Mouse (Mus musculus) intestine, postnatal 0 days (tissue): ENCODE data around the gene Cacna1a. TPM values are rescaled to one million over a fixed set of nuclear protein-coding genes. Genes with fewer than 3 reads are reported as not detected.

Experiments used
- ATAC-seq: fragments of 200-750 bp; cut with Nextera tagmentation; 2 replicates; pipeline ENCODE4 v1.8.0; 2017; ENCODE audit warnings: mild to moderate bottlenecking, moderate TSS enrichment, moderate library complexity
- H3K27ac ChIP-seq: fragments of 300-500 bp; sonication (generic); 2 replicates; pipeline ENCODE4 v1.5.1; 2014; ENCODE audit warnings: mild to moderate bottlenecking, low read depth, low read length, moderate library complexity
- H3K27me3 ChIP-seq: fragments of 300-500 bp; sonication (generic); replicated peaks from 2 replicates; pipeline ENCODE4 v1.6.1; 2014; ENCODE audit warnings: low read length, mixed read lengths; ENCODE audit not compliant: control insufficient read depth, insufficient read depth
- H3K36me3 ChIP-seq: fragments of 300-500 bp; sonication (generic); 2 replicates; pipeline ENCODE4 v1.6.1; 2014; ENCODE audit warnings: mild to moderate bottlenecking, moderate library complexity; ENCODE audit not compliant: control insufficient read depth, insufficient read depth
- H3K4me1 ChIP-seq: fragments of 300-500 bp; sonication (generic); replicated peaks from 2 replicates; pipeline ENCODE4 v1.6.1; 2014; ENCODE audit warnings: antibody characterized with exemption, low read length, mixed read lengths; ENCODE audit not compliant: control insufficient read depth, insufficient read depth
- H3K4me2 ChIP-seq: fragments of 300-500 bp; sonication (generic); replicated peaks from 2 replicates; pipeline ENCODE4 v1.6.1; 2014; ENCODE audit warnings: low read depth, mild to moderate bottlenecking, moderate library complexity
- H3K4me3 ChIP-seq: fragments of 300-500 bp; sonication (generic); 2 replicates; pipeline ENCODE4 v1.5.1; 2014; ENCODE audit warnings: low read depth, low read length
- H3K9ac ChIP-seq: fragments of 300-500 bp; sonication (generic); 2 replicates; pipeline ENCODE4 v1.6.1; 2014; ENCODE audit warnings: mild to moderate bottlenecking, low read depth, low read length
- H3K9me3 ChIP-seq: fragments of 300-500 bp; sonication (generic); 2 replicates; pipeline ENCODE4 v1.6.1; 2016; ENCODE audit warnings: mixed run types; ENCODE audit not compliant: control insufficient read depth
- CTCF ChIP-seq: sonication (generic); IDR thresholded peaks from 2 replicates; pipeline ENCODE4 v1.5.1; 2016; ENCODE audit warnings: low read depth, mild to moderate bottlenecking, control low read depth, antibody characterized with exemption, moderate library complexity
- WGBS: fragments of 180-500 bp; shearing (Covaris S2); extraction: QIAGEN DNeasy Blood & Tissue Kit; methylation state at CpG from one replicate; pipeline ENCODE4 v1.1.7; 2014; 5-methylcytosine and 5-hydroxymethylcytosine counted together
- polyA plus RNA-seq: library from polyadenylated mRNA; unstranded; fragments of >200 nt; fragmentation: Nextera tagmentation; extraction: Ambion mirVana; gene quantifications from 2 replicates; pipeline ENCODE4 v1.2.1, GENCODE M21; 2015

Cacna1a gene
- polyA plus RNA-seq, 1 experiment from 2014 or later: 2.4 TPM

DNA sequence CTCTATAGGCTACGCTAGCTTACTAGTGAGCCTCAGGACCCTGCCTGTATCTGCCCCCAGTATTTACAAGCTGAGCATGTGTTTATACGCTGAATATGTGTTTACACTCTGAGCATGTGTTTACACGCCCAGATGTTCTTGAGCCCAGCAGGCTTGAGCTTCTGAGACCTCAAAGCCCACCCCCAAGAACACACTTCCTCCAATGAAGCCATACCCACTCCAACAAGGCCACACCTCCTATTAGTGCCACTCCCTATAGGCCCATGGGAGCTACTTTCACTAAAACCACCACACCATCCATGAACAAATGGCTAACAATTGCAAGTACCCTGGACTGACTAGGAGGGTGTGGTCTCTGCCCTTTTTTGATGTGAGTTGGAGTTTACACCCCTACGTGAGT is 17.3 kb upstream of the Cacna1a start:
- H3K9me3 ChIP-seq: 0 out of 2 replicates have a peak, but pooled peaks cover 3% of the 10 kb centered on the region
- H3K4me2 ChIP-seq: no peak overlapping the region
- H3K9ac ChIP-seq: no peak overlapping the region
- TF ChIP-seq CTCF: no peak
- ATAC-seq: no peak
- no peaks in the 10 kb centered on the region for H3K4me1 ChIP-seq
- 59% methylated on average over 4 of the region's 4 CpGs for WGBS
- no peaks in the 10 kb centered on the region for H3K36me3 ChIP-seq
- no peak overlapping the region for H3K27ac ChIP-seq
- no peaks in the 10 kb centered on the region for H3K27me3 ChIP-seq
- no peak overlapping the region for H3K4me3 ChIP-seq

DNA sequence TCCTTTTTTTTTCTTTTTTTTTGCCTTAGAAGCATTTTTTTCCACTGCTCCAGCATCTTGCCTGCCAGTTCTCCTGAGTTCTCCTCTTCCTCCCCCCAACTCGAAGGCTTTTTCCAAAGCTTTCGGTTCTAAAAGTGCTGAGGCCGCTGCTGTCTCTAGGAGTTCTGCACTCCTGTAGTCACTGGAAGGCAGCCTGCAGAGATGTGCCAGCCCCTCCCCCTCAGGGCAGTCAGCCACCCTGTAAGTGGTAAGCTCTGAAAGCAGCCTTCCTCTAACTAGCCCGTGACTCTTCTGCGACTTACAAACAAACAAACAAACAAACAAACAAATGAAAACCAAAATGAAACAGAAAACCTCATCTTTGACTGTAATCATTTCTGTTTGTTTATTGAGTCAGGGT is 13.2 kb upstream of the Cacna1a start:
- H3K4me2 ChIP-seq: no peak overlapping the region
- no peak overlapping the region for H3K27ac ChIP-seq
- H3K27me3 ChIP-seq: no peaks in the 10 kb centered on the region
- no peak for ATAC-seq
- H3K36me3 ChIP-seq: no peaks in the 10 kb centered on the region
- no peaks in the 10 kb centered on the region for H3K4me1 ChIP-seq
- TF ChIP-seq CTCF: no peak
- H3K9ac ChIP-seq: no peak overlapping the region
- no peaks in the 10 kb centered on the region for H3K9me3 ChIP-seq
- WGBS: 38% methylated on average over 5 of the region's 5 CpGs
- H3K4me3 ChIP-seq: no peak overlapping the region

DNA sequence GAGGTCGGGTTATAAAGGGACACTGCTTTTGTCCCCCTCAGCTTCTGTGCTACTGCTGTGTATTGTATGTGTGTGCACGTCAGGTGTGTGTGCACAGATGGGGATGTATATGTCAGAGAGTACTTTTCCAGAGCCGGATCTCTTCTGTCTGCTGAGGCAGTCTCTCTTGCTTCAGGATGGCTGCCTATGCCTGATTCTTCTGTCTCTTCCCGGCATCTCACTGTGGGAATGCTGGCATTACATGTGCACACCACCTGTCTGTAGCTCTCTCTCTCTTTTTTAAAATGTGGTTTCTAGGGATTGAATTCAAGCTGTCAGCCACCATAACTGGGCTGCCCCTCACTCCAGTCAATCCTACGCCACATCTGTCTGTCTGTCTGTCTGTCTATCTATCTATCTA is 12.4 kb upstream of the Cacna1a start:
- Histone ChIP-seq H3K9me3 (no peaks in the 10 kb centered on the region), H3K36me3 (no peaks in the 10 kb centered on the region), H3K4me1 (no peaks in the 10 kb centered on the region), H3K4me2 (no peak overlapping the region), H3K27me3 (no peaks in the 10 kb centered on the region), H3K4me3 (no peak overlapping the region), H3K27ac (no peak overlapping the region), H3K9ac (no peak overlapping the region)
- no peak for TF ChIP-seq CTCF
- ATAC-seq: no peak
- WGBS: 86% methylated on average over 5 of the region's 5 CpGs

DNA sequence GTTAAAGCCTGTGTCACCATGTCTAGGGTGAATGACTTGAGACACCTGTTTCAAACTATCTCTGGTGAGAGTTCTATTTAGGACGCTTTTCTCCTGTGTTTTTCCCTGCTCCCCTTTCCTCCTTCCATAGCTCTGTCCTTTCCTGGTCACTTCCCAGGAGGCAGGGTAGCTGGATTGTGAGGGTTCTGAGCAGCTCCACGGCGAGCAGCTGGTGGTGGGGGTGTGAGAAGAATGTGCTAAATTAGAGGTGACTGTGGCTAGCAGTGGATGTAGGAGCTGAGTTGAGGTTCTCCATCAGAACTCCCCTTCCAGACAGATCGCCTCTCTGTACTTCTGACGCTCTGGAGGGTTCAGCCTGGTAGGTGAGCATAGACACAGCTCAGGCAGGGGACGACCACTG is 11.7 kb upstream of the Cacna1a start:
- Histone ChIP-seq H3K4me1 (no peaks in the 10 kb centered on the region), H3K36me3 (no peaks in the 10 kb centered on the region), H3K4me3 (no peak overlapping the region), H3K9ac (no peak overlapping the region), H3K9me3 (no peaks in the 10 kb centered on the region), H3K27me3 (no peaks in the 10 kb centered on the region), H3K4me2 (no peak overlapping the region), H3K27ac (no peak overlapping the region)
- no peak for TF ChIP-seq CTCF
- ATAC-seq: no peak
- WGBS: 77% methylated on average over 6 of the region's 6 CpGs

DNA sequence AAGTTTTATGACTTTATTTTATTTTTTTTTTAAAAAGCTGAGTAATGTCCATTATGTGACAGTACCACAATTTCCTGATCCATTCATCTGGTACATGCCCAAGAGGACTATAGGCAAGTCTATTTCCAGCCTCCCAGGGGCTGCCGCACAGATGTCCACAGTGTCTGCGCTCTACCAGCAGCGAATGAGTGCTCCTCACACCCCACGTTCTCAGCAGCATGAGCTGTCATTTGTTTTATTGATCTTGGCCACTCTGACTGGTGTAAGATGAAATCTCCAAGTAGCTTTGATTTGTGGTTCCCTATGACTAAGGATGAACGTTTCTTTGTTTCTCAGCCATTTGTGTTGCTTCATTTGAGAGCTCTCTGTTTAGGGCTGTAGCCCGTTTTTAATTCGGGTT is 6.6 kb upstream of the Cacna1a start:
- no peak for ATAC-seq
- no peak overlapping the region for H3K4me3 ChIP-seq
- no peak overlapping the region for H3K9ac ChIP-seq
- H3K27me3 ChIP-seq: no peaks in the 10 kb centered on the region
- no peak overlapping the region for H3K4me2 ChIP-seq
- H3K9me3 ChIP-seq: no peaks in the 10 kb centered on the region
- TF ChIP-seq CTCF: no peak
- H3K27ac ChIP-seq: no peak overlapping the region
- WGBS: 78% methylated on average over 7 of the region's 7 CpGs
- no peaks in the 10 kb centered on the region for H3K36me3 ChIP-seq
- no peaks in the 10 kb centered on the region for H3K4me1 ChIP-seq

DNA sequence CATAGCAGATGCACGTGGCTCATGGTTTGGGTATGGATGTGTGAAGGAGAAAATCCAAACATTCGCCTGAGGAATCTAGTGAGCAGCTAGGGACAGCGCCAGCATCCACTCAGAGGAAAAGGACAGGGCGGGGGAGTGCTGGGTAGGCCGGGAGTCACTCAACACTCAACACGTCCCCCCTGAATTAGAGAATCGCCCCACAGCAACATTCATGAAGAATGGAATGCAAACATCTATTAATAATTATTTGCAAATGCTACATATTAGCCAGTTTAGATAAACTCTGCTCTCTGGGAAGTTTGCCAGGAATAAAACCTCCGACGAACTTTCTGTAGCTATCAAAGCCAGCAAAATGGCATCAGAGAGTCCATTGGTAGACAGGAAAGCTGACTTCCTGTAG is 533 bp downstream of the Cacna1a start:
- TF ChIP-seq CTCF: no peak
- Histone ChIP-seq H3K27ac (peak overlapping the region; percentile 47; the same call in 1 of the 2 replicates), H3K27me3 (no peaks in the 10 kb centered on the region), H3K9ac (no peak overlapping the region), H3K4me2 (no peak overlapping the region), H3K4me1 (no peaks in the 10 kb centered on the region), H3K9me3 (no peaks in the 10 kb centered on the region), H3K4me3 (no peak overlapping the region), H3K36me3 (no peaks in the 10 kb centered on the region)
- WGBS: 36% methylated on average over 9 of the region's 9 CpGs
- no peak for ATAC-seq

DNA sequence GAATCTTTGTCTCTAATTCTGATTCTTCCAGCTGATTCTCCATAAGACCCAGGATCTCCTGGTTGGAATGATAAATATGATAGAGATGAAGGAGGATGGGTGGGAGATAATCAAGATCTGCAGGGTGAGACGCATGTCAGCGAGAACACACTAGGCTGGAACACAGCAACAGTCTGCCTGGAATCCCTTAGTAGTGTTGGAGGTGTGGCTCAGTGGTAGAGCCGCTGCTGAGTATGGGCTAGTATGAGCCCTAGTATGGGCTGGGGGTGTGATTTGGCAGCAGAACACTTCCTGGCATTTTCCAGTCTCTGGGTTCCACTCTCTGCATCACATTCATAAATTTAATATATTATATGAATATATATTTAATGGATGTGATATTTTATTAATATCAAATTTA is 933 bp downstream of the Cacna1a start:
- Histone ChIP-seq H3K36me3 (no peaks in the 10 kb centered on the region), H3K4me3 (no peak overlapping the region), H3K27ac (no peak overlapping the region), H3K4me2 (no peak overlapping the region), H3K27me3 (no peaks in the 10 kb centered on the region), H3K9ac (no peak overlapping the region), H3K9me3 (no peaks in the 10 kb centered on the region), H3K4me1 (no peaks in the 10 kb centered on the region)
- WGBS: 67% methylated on average over 3 of the region's 3 CpGs
- ATAC-seq: no peak
- no peak for TF ChIP-seq CTCF
